Mouse (Mus musculus): ENCODE results near the gene Tdg. TPM values are rescaled to one million over a fixed set of nuclear protein-coding genes. Genes with fewer than 3 reads are reported as not detected.

Tdg gene
- polyA plus RNA-seq, 1 experiment = 59.1 TPM

DNA sequence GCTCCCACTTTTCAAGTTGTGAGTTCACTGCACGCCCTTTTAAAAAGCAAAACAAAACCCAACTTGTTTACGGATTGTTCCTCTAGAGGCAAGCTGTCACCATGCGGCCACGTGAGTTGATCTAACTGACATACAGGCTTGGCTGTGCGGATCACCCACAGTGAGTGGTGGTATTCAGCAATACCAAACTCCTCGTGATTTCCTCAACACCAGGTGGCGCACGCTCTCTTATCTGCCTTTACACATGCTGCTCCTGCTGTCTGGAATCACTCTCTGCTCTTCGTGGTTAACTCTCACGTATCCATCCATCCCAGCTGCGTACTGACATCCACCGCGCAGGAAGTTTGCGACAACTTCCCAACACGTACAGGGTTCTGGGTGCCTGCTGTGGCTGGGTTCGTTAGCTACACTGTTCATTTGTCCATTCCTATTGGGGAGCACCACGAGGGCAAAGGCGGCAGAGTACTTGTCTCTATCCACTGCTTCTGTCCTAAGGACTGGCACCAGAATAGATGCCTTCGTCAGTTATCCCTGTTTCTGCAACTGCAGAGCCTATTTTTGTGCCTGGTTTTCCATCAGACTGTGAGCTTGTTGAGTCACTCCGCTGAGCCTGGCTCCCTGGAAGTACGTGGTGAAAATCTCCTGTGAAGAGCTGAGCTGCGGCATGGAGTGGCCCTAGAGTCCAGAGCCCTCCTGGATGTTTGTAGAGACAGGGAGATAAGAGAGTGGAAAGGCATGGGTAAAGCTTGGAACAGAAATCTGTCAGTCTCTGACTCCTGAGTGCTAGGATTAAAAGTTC lies 37.0 kb downstream of the Tdg start:
- H3K4me3 ChIP-seq (replicated peaks; ENCODE audit: insufficient read depth, low read depth, low read length) = peak overlapping the region; percentile 50
- H3K27ac ChIP-seq (ENCODE audit: insufficient read depth, low read length) = no peak overlapping the region
- peaks cover 9% of the 10 kb centered on the region for H3K4me1 ChIP-seq (ENCODE audit: control insufficient read depth, insufficient read depth, low read length)
- 14% methylated on average over 22 of the region's 22 CpGs for WGBS
- peak; percentile 88 to 91 for DNase-seq
- H3K27me3 ChIP-seq (ENCODE audit: control insufficient read depth, insufficient read depth, low read length) = no peaks in the 10 kb centered on the region
- peak; percentile 89 for TF ChIP-seq CTCF (IDR thresholded peaks at IDR 0.05; ENCODE audit: borderline replicate concordance, insufficient read depth, low read depth, low read length)
- TF ChIP-seq POLR2A (IDR thresholded peaks at IDR 0.05; ENCODE audit: borderline replicate concordance, insufficient read depth, low read length) = no peak

DNA sequence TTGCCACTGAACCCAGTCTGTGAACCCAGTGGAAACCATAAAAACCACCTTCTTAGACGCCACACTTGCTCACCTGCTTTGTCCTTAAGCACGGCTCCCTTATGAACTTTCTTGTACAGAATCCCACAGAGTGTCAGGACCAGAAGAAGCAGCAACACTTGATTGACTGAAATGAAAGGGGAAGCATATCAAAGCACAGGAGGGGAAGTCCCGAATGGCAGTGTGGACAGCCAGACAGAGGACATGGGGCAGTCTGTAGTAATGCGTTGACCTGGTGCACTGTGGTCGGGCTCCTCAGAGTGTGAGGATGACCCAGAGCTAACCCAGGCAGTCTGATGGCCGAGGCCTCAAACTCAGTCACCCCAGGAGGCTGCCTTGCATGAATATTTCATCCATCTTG lies 40.6 kb downstream of the Tdg start:
- TF ChIP-seq CTCF (IDR thresholded peaks at IDR 0.05; ENCODE audit: borderline replicate concordance, insufficient read depth, low read depth, low read length) = no peak
- TF ChIP-seq POLR2A (IDR thresholded peaks at IDR 0.05; ENCODE audit: borderline replicate concordance, insufficient read depth, low read length) = no peak
- Histone ChIP-seq H3K27me3 (ENCODE audit: control insufficient read depth, insufficient read depth, low read length) (no peaks in the 10 kb centered on the region), H3K27ac (ENCODE audit: insufficient read depth, low read length) (no peak overlapping the region), H3K4me1 (ENCODE audit: control insufficient read depth, insufficient read depth, low read length) (peaks cover 3% of the 10 kb centered on the region), H3K4me3 (replicated peaks; ENCODE audit: insufficient read depth, low read depth, low read length) (no peak overlapping the region)
- DNase-seq = no peak
- 79% methylated on average over 6 of the region's 6 CpGs for WGBS

DNA sequence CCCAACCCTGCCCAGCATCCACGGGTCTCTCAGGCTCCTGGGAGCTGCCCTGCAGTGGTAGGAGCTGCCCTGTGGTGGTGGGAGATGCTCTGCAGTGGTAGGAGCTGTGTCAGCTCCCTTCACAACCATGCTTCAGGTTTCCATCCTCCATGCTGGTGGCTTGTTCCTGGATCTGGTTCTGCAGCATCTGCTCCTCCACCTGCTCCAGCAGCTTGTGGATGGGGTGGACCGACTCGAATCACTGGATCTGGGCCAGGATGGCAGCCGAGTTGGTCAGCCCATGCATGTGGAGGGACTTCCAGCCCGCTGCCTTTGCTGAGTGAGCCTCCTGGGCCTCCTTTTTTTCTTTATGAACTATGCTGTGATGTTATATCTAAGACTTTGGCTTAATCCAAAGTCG lies 47.3 kb downstream of the Tdg start:
- no peak overlapping the region for H3K4me3 ChIP-seq (replicated peaks; ENCODE audit: insufficient read depth, low read depth, low read length)
- H3K27ac ChIP-seq (ENCODE audit: insufficient read depth, low read length) = peak overlapping the region; percentile 94
- peak; percentile 92 to 96 for DNase-seq
- H3K27me3 ChIP-seq (ENCODE audit: control insufficient read depth, insufficient read depth, low read length) = no peaks in the 10 kb centered on the region
- TF ChIP-seq POLR2A (IDR thresholded peaks at IDR 0.05; ENCODE audit: borderline replicate concordance, insufficient read depth, low read length) = 0 out of 2 replicates have a peak, but pooled peaks have one; percentile 24
- no peak for TF ChIP-seq CTCF (IDR thresholded peaks at IDR 0.05; ENCODE audit: borderline replicate concordance, insufficient read depth, low read depth, low read length)
- H3K4me1 ChIP-seq (ENCODE audit: control insufficient read depth, insufficient read depth, low read length) = peaks cover 14% of the 10 kb centered on the region
- WGBS = 10% methylated on average over 6 of the region's 6 CpGs

DNA sequence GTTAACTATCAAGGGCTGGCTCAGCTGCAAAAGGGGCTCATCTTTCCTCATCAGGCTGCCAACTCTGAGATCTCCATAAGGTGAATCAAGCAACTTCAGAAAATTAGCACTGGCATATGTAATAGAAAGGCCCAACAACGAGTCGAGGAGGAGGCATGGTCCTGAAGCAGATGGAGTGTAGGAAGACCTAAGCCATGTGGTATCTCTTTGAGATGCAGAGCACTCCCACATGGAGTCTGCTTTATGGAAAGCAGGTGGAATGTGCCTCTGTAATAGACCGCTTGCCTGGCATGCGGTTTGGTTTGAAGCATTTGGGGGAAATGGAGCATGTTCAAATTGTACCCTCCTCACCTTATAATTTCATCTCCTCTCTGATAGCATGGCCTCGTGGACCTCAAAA lies 51.1 kb downstream of the Tdg start:
- Histone ChIP-seq H3K4me3 (replicated peaks; ENCODE audit: insufficient read depth, low read depth, low read length) (no peak overlapping the region), H3K27me3 (ENCODE audit: control insufficient read depth, insufficient read depth, low read length) (no peaks in the 10 kb centered on the region), H3K4me1 (ENCODE audit: control insufficient read depth, insufficient read depth, low read length) (peaks cover 14% of the 10 kb centered on the region), H3K27ac (ENCODE audit: insufficient read depth, low read length) (no peak overlapping the region)
- TF ChIP-seq POLR2A (IDR thresholded peaks at IDR 0.05; ENCODE audit: borderline replicate concordance, insufficient read depth, low read length) (no peak), CTCF (IDR thresholded peaks at IDR 0.05; ENCODE audit: borderline replicate concordance, insufficient read depth, low read depth, low read length) (no peak)
- DNase-seq = no peak
- 43% methylated on average over 5 of the region's 5 CpGs for WGBS

DNA sequence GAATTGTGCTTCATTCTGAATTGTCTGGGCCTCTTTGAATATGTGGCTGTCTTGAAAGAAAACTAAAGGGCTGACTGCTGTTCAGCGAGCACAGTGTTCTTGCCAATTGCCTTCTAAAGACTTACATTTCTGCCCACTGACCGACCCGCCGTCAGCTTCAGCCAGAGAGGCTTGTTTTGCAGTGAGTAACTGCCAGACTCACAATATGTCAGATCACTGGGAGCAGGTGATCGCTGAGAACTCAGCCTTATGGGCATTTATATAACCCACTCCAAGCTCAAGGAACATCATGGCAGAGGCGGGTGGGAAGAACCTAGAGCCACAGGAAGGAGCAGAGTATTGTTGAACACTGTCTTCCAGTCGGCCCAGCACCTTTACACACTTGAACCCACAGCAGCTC lies 52.0 kb downstream of the Tdg start:
- WGBS = 17% methylated on average over 7 of the region's 7 CpGs
- peak in 1 of 2 experiments; percentile 58 for DNase-seq
- no peak overlapping the region for H3K4me3 ChIP-seq (replicated peaks; ENCODE audit: insufficient read depth, low read depth, low read length)
- no peaks in the 10 kb centered on the region for H3K27me3 ChIP-seq (ENCODE audit: control insufficient read depth, insufficient read depth, low read length)
- peaks cover 12% of the 10 kb centered on the region for H3K4me1 ChIP-seq (ENCODE audit: control insufficient read depth, insufficient read depth, low read length)
- TF ChIP-seq CTCF (IDR thresholded peaks at IDR 0.05; ENCODE audit: borderline replicate concordance, insufficient read depth, low read depth, low read length) (no peak), POLR2A (IDR thresholded peaks at IDR 0.05; ENCODE audit: borderline replicate concordance, insufficient read depth, low read length) (no peak)
- H3K27ac ChIP-seq (ENCODE audit: insufficient read depth, low read length) = peak overlapping the region; percentile 57; the same call in 1 of the 2 replicates

DNA sequence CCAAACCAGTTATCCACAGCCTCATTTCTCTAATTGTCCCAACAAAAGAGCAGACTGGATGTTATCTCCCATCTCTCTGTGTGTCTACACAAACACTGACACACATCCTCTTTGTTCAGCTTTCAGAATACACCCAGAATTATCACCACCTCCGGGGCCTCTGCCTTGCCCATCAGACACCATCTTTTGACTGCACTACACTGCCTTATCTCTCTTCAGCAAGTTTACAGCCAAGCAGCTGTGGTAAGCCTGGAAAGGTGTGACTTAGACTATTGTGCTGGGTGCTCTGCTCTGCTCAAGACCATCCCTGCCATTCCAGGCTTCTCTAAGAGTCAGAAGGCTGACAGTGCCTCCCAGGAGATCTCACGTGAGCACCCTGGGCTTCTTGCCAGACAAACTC lies 55.8 kb downstream of the Tdg start:
- Histone ChIP-seq H3K4me1 (ENCODE audit: control insufficient read depth, insufficient read depth, low read length) (peaks cover 9% of the 10 kb centered on the region), H3K27ac (ENCODE audit: insufficient read depth, low read length) (no peak overlapping the region), H3K27me3 (ENCODE audit: control insufficient read depth, insufficient read depth, low read length) (no peaks in the 10 kb centered on the region), H3K4me3 (replicated peaks; ENCODE audit: insufficient read depth, low read depth, low read length) (no peak overlapping the region)
- no peak for TF ChIP-seq POLR2A (IDR thresholded peaks at IDR 0.05; ENCODE audit: borderline replicate concordance, insufficient read depth, low read length)
- no peak for TF ChIP-seq CTCF (IDR thresholded peaks at IDR 0.05; ENCODE audit: borderline replicate concordance, insufficient read depth, low read depth, low read length)
- no peak for DNase-seq
- WGBS = 64% methylated on average over 2 of the region's 2 CpGs

DNA sequence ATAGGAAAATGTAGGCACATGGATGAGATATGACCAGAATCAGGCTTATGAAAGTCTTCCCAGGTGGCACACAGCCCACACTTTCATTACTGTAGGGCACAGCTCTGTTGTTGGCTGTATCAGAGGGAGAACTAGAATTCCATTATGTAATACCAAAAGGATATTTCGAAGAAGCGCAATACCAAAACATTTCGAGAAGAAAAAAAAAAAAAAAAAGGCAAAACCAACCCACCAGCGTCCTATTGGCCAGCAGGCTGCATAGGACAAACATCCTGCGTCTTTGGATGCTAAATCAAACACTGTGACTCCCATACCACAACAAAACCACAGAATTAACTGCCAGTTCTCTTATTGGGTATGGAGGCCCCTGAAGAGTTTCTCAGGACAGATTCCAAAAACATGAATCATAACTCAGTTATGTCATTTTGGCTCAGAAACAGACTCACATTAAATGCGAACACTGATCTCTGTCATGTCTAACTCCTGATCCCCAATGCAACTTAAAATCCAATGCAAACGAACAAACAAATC lies 60.1 kb downstream of the Tdg start:
- H3K4me3 ChIP-seq (replicated peaks; ENCODE audit: insufficient read depth, low read depth, low read length) = no peak overlapping the region
- H3K27me3 ChIP-seq (ENCODE audit: control insufficient read depth, insufficient read depth, low read length) = no peaks in the 10 kb centered on the region
- H3K4me1 ChIP-seq (ENCODE audit: control insufficient read depth, insufficient read depth, low read length) = no peaks in the 10 kb centered on the region
- TF ChIP-seq POLR2A (IDR thresholded peaks at IDR 0.05; ENCODE audit: borderline replicate concordance, insufficient read depth, low read length) = no peak
- TF ChIP-seq CTCF (IDR thresholded peaks at IDR 0.05; ENCODE audit: borderline replicate concordance, insufficient read depth, low read depth, low read length) = no peak
- DNase-seq = no peak
- H3K27ac ChIP-seq (ENCODE audit: insufficient read depth, low read length) = no peak overlapping the region
- WGBS = 57% methylated on average over 7 of the region's 7 CpGs

DNA sequence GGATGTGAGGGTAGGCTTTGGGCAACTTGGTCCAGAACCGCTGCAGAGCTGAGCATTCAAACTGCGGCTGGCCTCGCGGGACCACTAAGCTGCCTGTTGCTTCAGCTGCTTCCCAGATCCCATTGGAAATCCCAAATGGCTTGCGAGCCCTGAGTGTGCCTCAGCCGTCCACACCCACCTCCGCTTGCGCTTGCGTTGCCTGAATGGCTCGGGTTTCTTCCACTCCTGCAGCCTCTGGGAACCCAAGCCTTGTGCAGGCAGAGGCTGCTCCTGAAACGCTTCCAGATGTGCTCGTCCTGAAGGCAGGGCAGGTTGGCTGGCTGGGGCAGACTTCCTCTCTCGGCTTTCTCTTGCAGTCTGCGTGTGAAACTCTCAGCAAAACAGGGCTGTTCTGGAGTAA lies 60.9 kb downstream of the Tdg start, which contains the start of gene Glt8d2:
TSS of gene Glt8d2 (minus strand) at position 157 of the 400 bp plus-strand sequence.
- Histone ChIP-seq H3K4me1 (ENCODE audit: control insufficient read depth, insufficient read depth, low read length) (no peaks in the 10 kb centered on the region), H3K27me3 (ENCODE audit: control insufficient read depth, insufficient read depth, low read length) (no peaks in the 10 kb centered on the region), H3K27ac (ENCODE audit: insufficient read depth, low read length) (no peak within 1 kb of the TSS), H3K4me3 (replicated peaks; ENCODE audit: insufficient read depth, low read depth, low read length) (no peak within 1 kb of the TSS)
- no peak for TF ChIP-seq POLR2A (IDR thresholded peaks at IDR 0.05; ENCODE audit: borderline replicate concordance, insufficient read depth, low read length)
- no peak for TF ChIP-seq CTCF (IDR thresholded peaks at IDR 0.05; ENCODE audit: borderline replicate concordance, insufficient read depth, low read depth, low read length)
- no peak for DNase-seq
- WGBS = 26% methylated on average over 14 of the region's 14 CpGs

All from cerebellum, adult 2 months (tissue).